Comparison of ENCODE assay signal across 23 mouse cellular contexts in the genomic region with DNA sequence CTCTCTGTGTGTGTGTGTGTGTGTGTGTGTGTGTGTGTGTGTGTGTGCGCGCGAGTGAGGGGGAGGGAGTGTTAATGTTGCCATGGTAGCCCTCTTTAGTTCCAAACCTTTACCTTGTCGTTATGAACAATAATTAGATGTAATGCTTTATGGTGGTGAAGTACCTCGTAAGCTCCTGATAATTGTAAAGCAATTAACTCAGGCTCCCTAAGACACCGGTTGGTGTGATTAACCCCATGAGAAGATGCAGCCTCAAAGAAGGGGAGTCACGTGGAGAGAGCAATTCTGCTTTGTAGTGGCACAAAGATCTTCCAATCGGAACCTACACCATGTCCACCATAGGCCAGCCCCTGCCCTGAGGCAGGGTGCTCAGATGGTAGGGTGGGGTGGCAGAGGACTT.
A peak's percentile ranks its signal among the peaks of the same experiment; 100 is the strongest.
DNase-seq lines count a peak whose midpoint lies in the region; ATAC-seq and TF ChIP-seq lines count a peak whose summit lies in the region.
"Had no signal": no experiment of that assay in that cellular context is flagged by ENCODE, and none has a peak within 500 bp of the region (broad histone marks: within the 10 kb centered on the region; RNA-seq: fewer than 3 reads in every experiment).

No protein-coding gene starts in this region.

- DNase-seq in embryonic facial prominence, embryonic 14.5 days (ENCODE audit: low spot score), result no peak
- DNase-seq in embryonic facial prominence, embryonic 10.5 days (ENCODE audit: low spot score), result no peak
- no peak for DNase-seq in midbrain, embryonic 10.5 days (ENCODE audit: low spot score)
- DNase-seq in forebrain, embryonic 10.5 days (ENCODE audit: extremely low spot score, low spot score), result no peak
- no peak for DNase-seq in left cerebral cortex, postnatal 36 days (ENCODE audit: low spot score in 2 of 2)
- no peak for DNase-seq in liver, postnatal 0 days
- DNase-seq: adrenal gland, postnatal 14 days; cerebellum, adult 11 months; cerebellum, adult 9-11 months; gastrocnemius, adult 2 months; heart, postnatal 36 days; kidney, adult 9 months; kidney, postnatal 14 days; layer of hippocampus, postnatal 36 days; lung, adult 18-20 months; lung, postnatal 10 days; retina, postnatal 1 day had no signal

- no peaks in the 10 kb centered on the region for H3K36me3 ChIP-seq in embryonic facial prominence, embryonic 14.5 days (ENCODE audit: control insufficient read depth, insufficient read depth, low read length)
- H3K36me3 ChIP-seq in embryonic facial prominence, embryonic 10.5 days (replicated peaks), result no peaks in the 10 kb centered on the region
- H3K36me3 ChIP-seq in midbrain, embryonic 13.5 days, result no peaks in the 10 kb centered on the region
- no peaks in the 10 kb centered on the region for H3K36me3 ChIP-seq in midbrain, embryonic 10.5 days
- H3K36me3 ChIP-seq in forebrain, embryonic 10.5 days (replicated peaks), result no peaks in the 10 kb centered on the region
- H3K36me3 ChIP-seq in forebrain, embryonic 16.5 days (ENCODE audit: control insufficient read depth, insufficient read depth), result no peaks in the 10 kb centered on the region
- no peaks in the 10 kb centered on the region for H3K36me3 ChIP-seq in liver, postnatal 0 days (replicated peaks; ENCODE audit: insufficient read depth, low read length)
- H3K36me3 ChIP-seq: intestine, embryonic 15.5 days; limb, embryonic 12.5 days had no signal

- TF ChIP-seq CTCF in liver, postnatal 0 days (IDR thresholded peaks at IDR 0.05; ENCODE audit: low read depth), result no peak

- H3K9me3 ChIP-seq in embryonic facial prominence, embryonic 14.5 days (ENCODE audit: control insufficient read depth, low read length), result no peaks in the 10 kb centered on the region
- H3K9me3 ChIP-seq in embryonic facial prominence, embryonic 10.5 days, result no peaks in the 10 kb centered on the region
- H3K9me3 ChIP-seq in midbrain, embryonic 13.5 days, result no peaks in the 10 kb centered on the region
- no peaks in the 10 kb centered on the region for H3K9me3 ChIP-seq in midbrain, embryonic 10.5 days (replicated peaks)
- H3K9me3 ChIP-seq in forebrain, embryonic 10.5 days, result no peaks in the 10 kb centered on the region
- H3K9me3 ChIP-seq in forebrain, embryonic 16.5 days (ENCODE audit: control insufficient read depth, low read length), result no peaks in the 10 kb centered on the region
- H3K9me3 ChIP-seq in liver, postnatal 0 days (ENCODE audit: low read length), result no peaks in the 10 kb centered on the region
- H3K9me3 ChIP-seq: intestine, embryonic 15.5 days; limb, embryonic 12.5 days had no signal

- WGBS in embryonic facial prominence, embryonic 14.5 days, result 61% methylated on average over 8 of the region's 8 CpGs
- WGBS in embryonic facial prominence, embryonic 10.5 days, result 64% methylated on average over 8 of the region's 8 CpGs
- WGBS in midbrain, embryonic 13.5 days, result 50% methylated on average over 8 of the region's 8 CpGs
- 77% methylated on average over 8 of the region's 8 CpGs for WGBS in midbrain, embryonic 10.5 days
- WGBS in forebrain, embryonic 10.5 days, result 56% methylated on average over 8 of the region's 8 CpGs
- 18% methylated on average over 8 of the region's 8 CpGs for WGBS in forebrain, embryonic 16.5 days
- WGBS in liver, postnatal 0 days (ENCODE audit: insufficient replicate concordance), result 54% methylated on average over 7 of the region's 8 CpGs

- TF ChIP-seq EP300 in liver, postnatal 0 days (IDR thresholded peaks at IDR 0.05; ENCODE audit: low read depth), result no peak

- no peaks in the 10 kb centered on the region for H3K4me1 ChIP-seq in embryonic facial prominence, embryonic 14.5 days (ENCODE audit: control insufficient read depth, insufficient read depth, low read length)
- H3K4me1 ChIP-seq in embryonic facial prominence, embryonic 10.5 days, result no peaks in the 10 kb centered on the region
- H3K4me1 ChIP-seq in midbrain, embryonic 13.5 days (replicated peaks), result peaks cover 19% of the 10 kb centered on the region
- 0 out of 2 replicates have a peak, but pooled peaks cover 5% of the 10 kb centered on the region for H3K4me1 ChIP-seq in midbrain, embryonic 10.5 days
- H3K4me1 ChIP-seq in forebrain, embryonic 10.5 days, result peaks cover 37% of the 10 kb centered on the region
- peaks cover 6% of the 10 kb centered on the region for H3K4me1 ChIP-seq in forebrain, embryonic 16.5 days (replicated peaks; ENCODE audit: control insufficient read depth, insufficient read depth, low read length)
- H3K4me1 ChIP-seq in liver, postnatal 0 days (ENCODE audit: insufficient read depth), result no peaks in the 10 kb centered on the region
- H3K4me1 ChIP-seq: intestine, embryonic 15.5 days had no signal

- no peak overlapping the region for H3K4me2 ChIP-seq in embryonic facial prominence, embryonic 14.5 days (ENCODE audit: low read depth, low read length)
- no peak overlapping the region for H3K4me2 ChIP-seq in midbrain, embryonic 13.5 days (replicated peaks)
- H3K4me2 ChIP-seq in forebrain, embryonic 16.5 days (ENCODE audit: low read length), result no peak overlapping the region
- H3K4me2 ChIP-seq in liver, postnatal 0 days (ENCODE audit: low read depth, low read length), result no peak overlapping the region
- H3K4me2 ChIP-seq: intestine, embryonic 15.5 days; limb, embryonic 12.5 days; liver, embryonic 11.5 days had no signal

- H3K4me3 ChIP-seq in embryonic facial prominence, embryonic 14.5 days (ENCODE audit: low read depth, low read length), result no peak overlapping the region
- H3K4me3 ChIP-seq in embryonic facial prominence, embryonic 10.5 days, result no peak overlapping the region
- no peak overlapping the region for H3K4me3 ChIP-seq in midbrain, embryonic 13.5 days (replicated peaks)
- no peak overlapping the region for H3K4me3 ChIP-seq in midbrain, embryonic 10.5 days
- H3K4me3 ChIP-seq in forebrain, embryonic 10.5 days, result no peak overlapping the region
- no peak overlapping the region for H3K4me3 ChIP-seq in forebrain, embryonic 16.5 days (replicated peaks; ENCODE audit: low read length)
- no peak overlapping the region for H3K4me3 ChIP-seq in liver, postnatal 0 days (ENCODE audit: low read depth, low read length)
- H3K4me3 ChIP-seq: gastrocnemius, adult 2 months; intestine, embryonic 15.5 days; limb, embryonic 12.5 days had no signal

- no peaks in the 10 kb centered on the region for H3K27me3 ChIP-seq in embryonic facial prominence, embryonic 14.5 days (replicated peaks; ENCODE audit: control insufficient read depth, insufficient read depth, low read length)
- H3K27me3 ChIP-seq in embryonic facial prominence, embryonic 10.5 days (replicated peaks; ENCODE audit: low read depth, poor library complexity, severe bottlenecking), result no peaks in the 10 kb centered on the region
- H3K27me3 ChIP-seq in midbrain, embryonic 13.5 days, result no peaks in the 10 kb centered on the region
- no peaks in the 10 kb centered on the region for H3K27me3 ChIP-seq in midbrain, embryonic 10.5 days (ENCODE audit: low read depth, poor library complexity, severe bottlenecking)
- no peaks in the 10 kb centered on the region for H3K27me3 ChIP-seq in forebrain, embryonic 10.5 days (ENCODE audit: poor library complexity, severe bottlenecking)
- H3K27me3 ChIP-seq in forebrain, embryonic 16.5 days (replicated peaks; ENCODE audit: control insufficient read depth, insufficient read depth, low read length), result no peaks in the 10 kb centered on the region; the same call in 1 of the 2 replicates
- H3K27me3 ChIP-seq in liver, postnatal 0 days (ENCODE audit: insufficient read depth, low read length), result no peaks in the 10 kb centered on the region; the same call in 1 of the 2 replicates
- H3K27me3 ChIP-seq: intestine, embryonic 15.5 days; limb, embryonic 12.5 days had no signal

- ATAC-seq in embryonic facial prominence, embryonic 14.5 days (ENCODE audit: low read depth), result peak; percentile 60; the same call in 1 of the 2 replicates
- ATAC-seq in midbrain, embryonic 13.5 days, result peak; percentile 48; the same call in 1 of the 2 replicates
- peak; percentile 47 for ATAC-seq in forebrain, embryonic 16.5 days
- no peak for ATAC-seq in liver, postnatal 0 days
- ATAC-seq: activated CD4-positive, CD25-positive, alpha-beta regulatory T cell, adult 4 months; intestine, embryonic 15.5 days had no signal

- no peak overlapping the region for H3K9ac ChIP-seq in embryonic facial prominence, embryonic 14.5 days (ENCODE audit: low read depth, low read length)
- no peak overlapping the region for H3K9ac ChIP-seq in midbrain, embryonic 13.5 days (replicated peaks)
- H3K9ac ChIP-seq in forebrain, embryonic 16.5 days (replicated peaks; ENCODE audit: low read depth, low read length), result no peak overlapping the region
- H3K9ac ChIP-seq in liver, postnatal 0 days (replicated peaks), result no peak overlapping the region
- H3K9ac ChIP-seq: intestine, embryonic 15.5 days; limb, embryonic 12.5 days had no signal

- intact Hi-C loops in left cerebral cortex, postnatal 36 days (cut with DNase I), result no loop called here

- no peak overlapping the region for H3K27ac ChIP-seq in embryonic facial prominence, embryonic 14.5 days (replicated peaks; ENCODE audit: low read depth, low read length)
- H3K27ac ChIP-seq in embryonic facial prominence, embryonic 10.5 days (replicated peaks), result no peak overlapping the region
- H3K27ac ChIP-seq in midbrain, embryonic 13.5 days, result no peak overlapping the region
- H3K27ac ChIP-seq in midbrain, embryonic 10.5 days (replicated peaks), result no peak overlapping the region
- H3K27ac ChIP-seq in forebrain, embryonic 10.5 days, result peak overlapping the region; percentile 71
- no peak overlapping the region for H3K27ac ChIP-seq in forebrain, embryonic 16.5 days (ENCODE audit: low read length)
- no peak overlapping the region for H3K27ac ChIP-seq in liver, postnatal 0 days (ENCODE audit: low read depth)
- H3K27ac ChIP-seq: gastrocnemius, adult 2 months; intestine, embryonic 15.5 days; limb, embryonic 12.5 days had no signal
